Mouse (Mus musculus) adrenal gland, postnatal 10 days (tissue): ENCODE results near the gene Dydc2. TPM values are rescaled to one million over a fixed set of nuclear protein-coding genes. Genes with fewer than 3 reads are reported as not detected.

Experiments
- DNase-seq: peaks from one replicate; pipeline ENCODE4 v3.0.0; 2021; ENCODE audit warnings: mixed read lengths
- long read RNA-seq, 2 experiments: library from polyadenylated mRNA; stranded (forward); transcript quantifications; one replicate each; pipeline ENCODE4 v2.0.0; 2021
- total RNA-seq, 2 experiments: library from RNA; stranded (reverse); gene quantifications; 2 replicates each; pipeline ENCODE4 v1.2.3; 2021

Gene Dydc2
- not detected for total RNA-seq
- long read RNA-seq, experiment 1, partial matches to known transcripts: 0 of 1 reads
- long read RNA-seq, experiment 1, other reads (novel, unspliced or antisense): 1 of 1 reads
- long read RNA-seq, experiment 2: 0 reads

DNA sequence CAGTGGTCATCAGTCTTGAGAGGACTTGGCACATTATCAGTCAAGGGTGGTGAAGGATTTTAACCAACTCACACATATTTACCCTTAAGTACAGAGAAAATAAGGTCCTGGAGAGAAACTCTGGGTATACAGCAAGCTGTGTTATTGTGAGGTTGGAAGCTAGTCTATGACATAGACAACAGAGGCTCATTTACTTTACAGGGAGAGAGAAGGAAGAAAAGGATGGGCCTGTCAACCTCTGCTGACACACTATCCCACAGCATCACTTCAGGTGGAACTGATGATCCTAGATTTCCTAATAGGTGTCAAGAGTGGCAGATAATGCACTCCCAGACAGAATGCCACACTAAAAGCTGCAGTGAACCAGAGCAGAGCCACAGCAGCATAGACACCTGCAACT is at the start of gene Dydc2:
TSS of gene Dydc2 (minus strand) at position 101 of the 400 bp plus-strand sequence.
- no peak for DNase-seq

DNA sequence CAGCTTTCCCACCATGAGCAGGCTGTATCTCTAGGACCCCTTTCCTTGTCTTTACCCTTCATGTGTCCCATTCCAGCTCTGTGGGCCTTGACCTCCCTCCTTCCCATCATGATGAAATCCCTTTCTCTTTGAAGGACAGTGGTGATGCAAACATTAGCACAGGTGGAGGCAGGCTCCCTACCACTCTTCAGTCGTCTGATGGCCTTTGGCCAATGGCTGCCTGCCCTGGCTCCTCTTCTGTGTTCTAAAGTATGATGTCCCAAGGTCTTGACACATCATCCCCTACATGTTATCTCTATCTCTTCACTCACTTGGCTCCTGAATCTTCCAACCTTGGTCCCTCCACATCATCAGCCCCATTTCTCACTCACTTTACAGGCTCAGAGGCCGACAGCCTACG is 47.3 kb upstream of the Dydc2 start:
- DNase-seq: no peak

DNA sequence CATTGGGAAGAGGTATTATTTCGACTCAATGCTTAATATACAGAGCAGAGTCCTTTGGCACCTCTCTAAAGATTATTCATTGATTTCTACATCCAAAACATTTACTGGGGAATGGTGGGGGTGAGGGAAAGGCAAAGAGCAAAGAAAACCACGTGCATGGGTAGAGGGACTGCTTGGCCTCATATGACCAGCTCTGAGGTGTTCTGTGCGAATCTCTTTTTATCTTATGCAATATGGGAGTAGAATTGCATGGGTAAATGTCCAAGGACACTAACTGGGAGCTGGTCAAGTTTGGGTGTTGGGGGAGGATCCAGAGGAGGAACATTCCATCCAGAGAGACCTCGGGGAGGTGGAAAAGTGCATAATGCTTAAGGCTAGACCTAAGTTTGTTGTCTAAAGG is 43.9 kb upstream of the Dydc2 start:
- DNase-seq: no peak

DNA sequence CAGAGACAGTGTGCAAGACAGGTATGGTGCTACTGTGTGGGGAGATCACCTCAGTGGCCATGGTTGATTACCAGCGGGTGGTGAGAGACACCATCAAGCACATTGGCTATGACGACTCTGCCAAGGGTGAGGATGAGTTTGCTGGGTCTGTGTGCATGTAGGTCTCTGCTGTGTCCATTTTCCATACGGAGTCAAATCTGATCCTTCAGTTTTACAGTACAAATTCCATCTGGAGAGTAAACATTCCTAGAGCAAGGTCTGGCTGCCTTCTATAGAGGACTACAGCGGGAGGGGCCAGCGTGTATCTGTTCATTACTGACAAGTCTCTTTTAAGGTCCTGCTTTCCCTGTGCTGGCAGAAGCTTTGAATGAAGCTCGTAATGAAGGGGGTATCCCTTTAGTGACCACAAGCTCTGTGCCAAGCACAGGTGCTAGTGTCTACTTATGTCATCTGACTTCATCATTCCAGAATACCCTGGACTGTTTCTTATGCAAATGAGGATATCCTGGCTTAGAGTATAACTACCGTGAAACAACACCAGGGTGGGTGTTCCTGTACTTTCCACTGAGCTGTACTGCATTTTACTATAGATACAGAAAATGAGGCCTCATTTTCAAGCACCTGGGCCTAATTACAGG is 42.1 kb upstream of the Dydc2 start:
- DNase-seq: no peak

DNA sequence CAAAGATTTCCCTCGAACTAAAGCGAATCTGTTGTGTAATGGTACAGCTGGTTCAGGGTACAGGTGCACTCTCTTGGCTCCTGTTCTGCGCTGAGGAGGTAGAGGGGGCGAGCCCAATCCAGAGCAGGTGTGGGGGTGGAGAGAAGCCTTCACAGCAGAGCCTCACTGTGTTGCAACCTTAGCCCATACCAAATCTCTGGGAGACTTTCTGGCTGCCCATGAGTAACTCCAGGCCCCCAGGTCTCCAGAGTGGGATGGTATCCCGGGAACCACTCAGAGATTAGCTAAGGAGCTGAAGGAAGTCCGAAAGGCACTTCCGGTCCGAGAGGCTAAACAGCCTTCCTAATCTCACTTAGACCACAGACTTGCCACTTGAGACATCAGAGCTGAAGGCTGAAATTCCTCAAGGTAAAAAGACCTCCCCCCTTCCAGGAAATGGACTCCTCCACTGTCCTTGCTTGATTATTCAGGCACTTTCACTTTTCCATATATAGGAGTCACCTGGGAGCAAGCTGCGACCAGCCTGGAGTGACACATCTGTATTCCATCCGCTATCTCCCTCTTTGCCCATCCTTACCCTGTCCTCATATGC is 35.9 kb upstream of the Dydc2 start, which contains the start of gene Mat1a:
TSS of gene Mat1a (plus strand) at position 183 of the 592 bp plus-strand sequence.
- DNase-seq: peak; percentile 4

- no peak for DNase-seq
Observed at GRCm38 (mm10) chr14:41102269-41102668, 33.3 kb upstream of the Dydc2 start.

DNA sequence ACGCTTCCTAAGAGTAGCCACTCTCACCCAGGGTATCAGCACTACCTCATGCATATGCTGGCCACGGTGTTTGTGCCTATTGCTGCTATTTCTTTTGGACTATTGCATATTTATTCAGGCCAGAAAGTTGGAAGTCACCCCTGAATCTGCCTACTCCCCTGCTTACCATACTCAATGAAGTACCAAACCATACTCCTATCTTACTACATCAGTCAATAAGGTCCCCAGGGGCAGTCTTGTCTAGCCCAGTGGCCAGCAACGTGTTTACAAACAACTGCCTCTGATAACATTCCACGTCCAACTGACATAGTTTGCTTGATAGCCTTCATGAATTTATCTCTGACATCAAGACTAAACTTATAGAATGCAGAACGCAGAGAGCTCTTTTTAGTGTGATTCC is 32.2 kb upstream of the Dydc2 start:
- DNase-seq: no peak

GRCm38 (mm10) chr14:41100712-41101111 is 31.7 kb upstream of the Dydc2 start:
- no peak for DNase-seq

DNA sequence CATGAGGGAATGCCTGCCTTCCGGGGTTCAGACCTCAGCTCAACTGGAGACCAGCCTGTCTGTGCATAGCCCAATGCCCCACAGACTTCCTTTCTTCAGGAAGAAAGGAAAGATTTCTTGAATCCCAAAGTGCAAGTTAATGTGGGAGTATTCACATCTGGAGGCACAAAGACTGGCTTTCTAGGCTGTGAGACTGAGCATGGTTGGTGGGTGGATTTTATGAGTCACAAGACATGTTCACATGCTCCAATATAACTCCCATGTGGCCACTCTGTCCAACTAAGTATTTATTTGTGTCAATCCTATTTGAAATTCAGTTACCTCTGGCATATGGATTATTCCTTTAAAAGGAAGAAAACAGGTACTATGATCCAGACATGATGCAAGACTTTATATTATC is 29.7 kb upstream of the Dydc2 start:
- DNase-seq: no peak

- no peak for DNase-seq
Observed at GRCm38 (mm10) chr14:41096296-41096860, 27.4 kb upstream of the Dydc2 start.

DNA sequence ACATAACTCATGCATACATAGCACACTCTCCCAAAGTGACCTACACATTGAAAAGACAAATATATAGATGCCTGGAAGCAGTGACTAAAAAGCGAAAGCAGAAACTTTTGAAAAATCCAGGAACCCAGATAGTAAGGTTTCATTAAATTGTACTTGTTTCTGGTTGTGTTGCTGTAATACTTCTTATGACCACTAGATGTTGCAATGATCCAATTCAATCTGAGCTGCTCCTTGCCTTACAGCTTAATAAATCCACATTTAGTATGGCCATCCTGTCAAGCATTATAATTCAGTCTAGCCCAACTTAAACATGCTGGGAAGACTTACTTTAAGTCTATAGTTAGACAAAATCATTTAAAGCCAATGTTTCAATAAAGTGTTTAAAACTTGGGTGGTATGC is 25.1 kb upstream of the Dydc2 start:
- no peak for DNase-seq

GRCm38 (mm10) chr14:41090777-41091176 is 21.8 kb upstream of the Dydc2 start:
- peak; percentile 50 for DNase-seq

DNA sequence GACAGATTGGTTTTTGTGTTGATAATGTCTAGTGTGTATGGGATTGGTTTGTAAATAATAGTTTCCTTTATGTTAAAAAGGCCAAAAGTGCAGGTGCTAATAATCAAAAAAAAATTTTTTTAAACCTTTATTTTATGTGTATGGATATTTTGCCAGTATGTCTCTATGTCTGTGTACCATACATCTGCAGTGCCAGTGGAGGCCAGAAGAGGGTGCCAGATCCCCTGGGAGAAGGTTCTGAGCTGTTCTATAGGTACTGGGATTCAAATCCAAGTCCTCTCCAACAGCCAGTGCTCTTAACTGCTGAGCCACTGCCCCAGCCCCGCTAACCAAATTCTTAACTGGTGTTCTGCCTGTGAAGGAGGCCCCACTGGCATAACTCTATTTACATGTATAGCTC is 18.5 kb upstream of the Dydc2 start:
- peak; percentile 34 for DNase-seq

- no peak for DNase-seq
Observed at GRCm38 (mm10) chr14:41082408-41082807, 13.4 kb upstream of the Dydc2 start.

- DNase-seq: no peak
Observed at GRCm38 (mm10) chr14:41072944-41073275, 3.9 kb upstream of the Dydc2 start.

DNA sequence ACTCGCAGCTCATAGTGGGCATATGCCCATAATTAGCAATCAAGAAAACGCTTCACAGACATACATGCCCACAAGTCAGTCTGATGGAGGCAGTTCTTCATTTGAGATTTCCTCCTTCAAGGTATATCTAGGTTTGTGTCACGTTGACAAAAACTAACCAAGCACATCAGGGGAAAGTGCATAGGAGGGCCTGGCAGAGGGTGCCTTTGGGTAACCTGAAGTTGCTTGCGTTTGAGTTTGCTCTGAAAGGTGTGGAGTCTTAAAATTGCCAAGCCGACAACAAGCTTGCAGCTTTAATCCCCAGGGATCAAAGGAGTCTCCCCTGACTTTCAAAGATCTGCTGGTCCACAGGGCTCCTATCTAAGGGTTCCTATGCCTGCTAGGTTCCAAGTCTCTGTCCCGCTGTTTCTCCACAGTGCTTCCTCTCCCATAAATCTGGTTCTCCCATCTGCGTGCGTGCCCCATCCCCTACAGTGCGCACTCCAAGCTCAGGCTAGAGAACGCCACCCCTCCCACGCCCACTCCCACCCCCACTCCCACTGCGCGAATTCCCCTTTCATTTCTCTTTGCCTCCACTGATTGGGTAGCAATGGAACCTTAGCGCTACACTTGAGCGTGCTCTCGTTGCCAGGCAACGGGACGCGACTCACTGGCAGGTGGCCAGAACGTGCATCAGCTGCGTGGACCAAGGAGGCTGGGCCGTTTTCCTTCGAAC is 3.4 kb upstream of the Dydc2 start, which contains the start of gene Dydc1:
TSS of gene Dydc1 (plus strand) at position 683 of the 715 bp plus-strand sequence.
- DNase-seq: peak; percentile 82

- no peak for DNase-seq
Observed at GRCm38 (mm10) chr14:41070343-41070742, 1.3 kb upstream of the Dydc2 start.

- no peak for DNase-seq
Observed at GRCm38 (mm10) chr14:41066416-41066815, 2.6 kb downstream of the Dydc2 start.

DNA sequence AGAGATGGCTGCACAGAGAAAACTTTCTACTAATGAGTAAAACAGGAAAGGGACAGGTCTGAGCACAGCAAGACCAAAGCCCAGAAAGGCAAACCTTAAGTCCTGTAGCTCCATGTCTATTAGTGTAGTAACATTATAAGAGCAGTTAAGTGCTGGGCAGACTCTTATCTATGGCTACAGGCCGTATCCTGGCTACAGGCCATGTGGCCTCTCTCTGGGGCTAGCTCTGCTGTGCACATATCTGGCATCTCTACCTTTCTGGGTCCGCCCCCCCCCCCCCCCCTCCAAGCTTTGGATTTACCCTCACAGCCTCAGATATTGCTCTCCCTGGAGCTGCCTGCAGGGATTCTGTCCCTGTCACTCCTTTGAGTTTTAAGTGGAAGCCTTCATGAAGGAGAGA is 3.8 kb downstream of the Dydc2 start:
- DNase-seq: no peak

DNA sequence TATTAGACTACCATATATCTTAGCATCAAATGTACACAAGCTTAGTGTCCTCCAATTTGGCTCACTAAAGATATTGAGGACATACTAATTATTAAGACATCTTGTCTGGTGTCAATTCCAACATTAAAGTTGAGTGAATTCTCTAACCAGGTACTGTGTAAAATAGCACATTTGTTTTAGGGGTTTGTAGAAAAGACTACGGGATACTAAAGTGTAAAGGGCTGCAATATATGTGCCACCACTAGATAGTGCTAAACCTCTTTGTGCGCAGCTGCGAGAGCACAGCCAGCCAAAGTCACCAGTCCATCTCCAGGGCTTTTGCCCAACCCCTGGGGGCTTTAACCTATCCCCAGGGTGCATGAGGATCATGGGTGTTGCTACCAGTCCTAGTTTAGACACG is 15.8 kb downstream of the Dydc2 start:
- DNase-seq: peak; percentile 9

GRCm38 (mm10) chr14:41052481-41052880 is 16.5 kb downstream of the Dydc2 start:
- DNase-seq: peak; percentile 48

DNA sequence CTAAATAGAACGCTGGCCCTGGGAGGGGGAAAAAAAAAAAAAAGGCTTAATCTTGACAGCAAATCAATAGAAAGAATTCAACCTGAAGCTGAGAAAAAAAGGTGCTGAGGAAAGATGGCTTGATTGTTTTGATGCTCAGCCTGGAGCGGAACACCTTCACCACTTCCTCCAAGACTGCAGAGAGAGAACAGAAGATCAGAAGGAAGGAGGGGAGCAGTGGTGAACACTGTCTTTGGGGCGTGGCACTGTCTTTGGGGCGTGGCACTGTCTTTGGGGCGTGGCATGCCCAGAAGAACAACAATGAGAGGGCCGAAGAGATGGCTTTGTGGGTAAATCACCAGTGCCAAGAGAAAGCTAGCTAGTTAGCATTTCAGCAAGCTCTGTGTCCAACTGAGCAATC is 18.5 kb downstream of the Dydc2 start:
- no peak for DNase-seq

- DNase-seq: no peak
Observed at GRCm38 (mm10) chr14:41047402-41047801, 21.6 kb downstream of the Dydc2 start.
